Mouse (Mus musculus) small intestine, adult 2 months (tissue): ENCODE results near the gene Nckap5l.

Source experiments
- CTCF ChIP-seq: fragments of 200-500 bp; IDR thresholded peaks from 2 replicates; pipeline ENCODE4 v1.5.1; 2012; ENCODE audit warnings: low read depth, mild to moderate bottlenecking, control low read depth, inconsistent platforms, low read length, moderate library complexity, mixed read lengths; ENCODE audit not compliant: insufficient replicate concordance, insufficient read length; ENCODE audit errors: extremely low read depth
- POLR2A ChIP-seq: fragments of 200-500 bp; IDR thresholded peaks from 2 replicates; pipeline ENCODE4 v1.6.1; 2012; ENCODE audit warnings: low read depth, mild to moderate bottlenecking, control low read depth, inconsistent platforms, low read length, moderate library complexity

DNA sequence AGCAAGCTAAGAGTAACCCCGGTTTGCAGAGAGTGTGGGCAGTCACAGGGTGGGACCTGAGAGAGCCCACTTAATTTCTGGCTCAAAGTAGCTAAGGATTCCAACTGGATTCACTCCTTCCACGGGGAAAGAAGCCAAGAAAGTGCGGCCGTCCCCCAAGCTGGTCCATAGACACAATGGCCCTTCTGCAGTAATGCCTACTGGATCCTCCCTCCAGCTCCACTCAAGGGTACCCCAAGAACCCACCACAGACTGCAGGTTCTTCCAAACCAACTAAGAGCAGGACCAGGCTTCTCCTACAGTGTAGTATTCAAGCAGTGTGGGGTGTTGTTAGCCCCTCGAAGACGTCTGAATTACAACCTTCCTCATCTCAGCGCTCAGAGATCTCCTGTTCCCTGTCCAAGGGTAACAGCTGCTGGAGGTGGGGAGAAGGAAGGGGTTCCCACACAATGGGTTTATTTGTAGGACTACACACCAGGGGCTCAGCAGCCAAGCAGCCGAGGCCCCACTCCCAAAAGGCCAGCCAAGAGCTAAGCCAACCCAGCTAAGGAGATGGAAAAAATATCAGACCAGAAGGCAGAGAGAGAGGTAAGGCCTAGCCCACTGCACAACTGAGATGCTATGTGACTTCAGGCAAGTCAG lies 16.6 kb downstream of the Nckap5l start:
- TF ChIP-seq CTCF (no peak), POLR2A (no peak)
